Mouse (Mus musculus): Measurements from ENCODE around the gene Asna1. TPM values are rescaled to one million over a fixed set of nuclear protein-coding genes. Genes with fewer than 3 reads are reported as not detected.

Asna1 gene
- polyA plus RNA-seq, 1 experiment from 2014 or later = 159 TPM

GRCm38 (mm10) chr8:84994375-84994774, 30.7 kb downstream of the Asna1 start:
- POLR2A ChIA-PET = interaction anchor here (1.4 kb wide), 1 partner anchor 19 kb away, joined by 6 read pairs; no protein-coding TSS in a partner anchor
- in situ Hi-C loops (cut with MboI; ENCODE audit: low pct_unique_long_range_greater_than_20kb) = no loop called here
- ATAC-seq = no peak

GRCm38 (mm10) chr8:84990836-84991235, 34.2 kb downstream of the Asna1 start:
- DNase-seq (ENCODE audit: low read depth, low spot score) = no peak
- ChIA-PET CTCF (interaction anchor here (1.5 to 8.7 kb wide), 3 partner anchors 10 to 27 kb away, joined by 4 to 351 read pairs (median 5); partner anchors contain the start of genes Gm49661, Junb, Prdx2 and Rnaseh2a), POLR2A (interaction anchor here (0.5 to 10.0 kb wide), 5 partner anchors 14 to 333 kb away, joined by 4 to 225 read pairs (median 6); partner anchors contain the start of genes Junb, Prdx2 and Rnaseh2a)
- peak; percentile 7 for ATAC-seq
- TF ChIP-seq CTCF (IDR thresholded peaks at IDR 0.05) = no peak
- in situ Hi-C loops (cut with MboI; ENCODE audit: low pct_unique_long_range_greater_than_20kb) = no loop called here
- no peaks in the 10 kb centered on the region for H3K27me3 ChIP-seq

More at GRCm38 (mm10) chr8:84994375-84994774, 30.7 kb downstream of the Asna1 start:
- DNase-seq (ENCODE audit: low read depth, low spot score) = no peak
- no peaks in the 10 kb centered on the region for H3K27me3 ChIP-seq
- CTCF ChIA-PET = interaction anchor here (1.3 to 8.7 kb wide), 2 partner anchors 19 to 27 kb away, joined by 3 to 351 read pairs; partner anchors contain the start of genes Gm49661, Junb, Prdx2 and Rnaseh2a
- TF ChIP-seq CTCF (IDR thresholded peaks at IDR 0.05) = no peak

DNA sequence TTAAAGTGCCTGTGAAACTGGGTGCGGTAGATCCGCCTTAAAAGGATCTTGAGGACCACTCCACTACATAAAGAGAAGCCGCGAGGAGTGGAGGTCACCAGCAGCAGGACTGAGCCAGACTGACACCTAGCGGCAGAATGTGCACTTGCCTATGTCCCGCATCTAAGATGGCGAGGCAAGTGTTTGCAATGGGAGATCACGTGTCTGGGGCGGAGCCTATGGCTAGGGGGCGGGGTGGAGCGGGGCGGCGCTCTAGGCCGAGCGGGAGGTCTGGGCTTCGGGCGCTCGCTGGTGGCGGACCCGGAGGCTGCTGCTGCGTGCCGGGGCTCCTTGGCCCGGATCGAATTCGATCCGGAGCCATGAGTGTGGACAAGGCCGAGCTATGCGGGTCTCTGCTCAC, 34.7 kb downstream of the Asna1 start, which contains the start of gene Hook2:
Hook2 (plus strand) TSS at position 255 of the 400 bp plus-strand sequence.
- no peaks in the 10 kb centered on the region for H3K27me3 ChIP-seq
- in situ Hi-C loops (cut with MboI; ENCODE audit: low pct_unique_long_range_greater_than_20kb) = no loop called here
- no peak for DNase-seq (ENCODE audit: low read depth, low spot score)
- no peak for TF ChIP-seq CTCF (IDR thresholded peaks at IDR 0.05)
- ChIA-PET CTCF (interaction anchor here (0.7 to 8.7 kb wide), 11 partner anchors 8 to 83 kb away, joined by 3 to 351 read pairs (median 3); partner anchors contain the start of genes Dnase2a, Gm49661, Junb and Prdx2), POLR2A (interaction anchor here (0.6 to 10.0 kb wide), 6 partner anchors 13 to 163 kb away, joined by 3 to 225 read pairs (median 7); partner anchors contain the start of genes Junb, Prdx2 and Rnaseh2a)
- ATAC-seq = peak; percentile 72

- POLR2A ChIA-PET = interaction anchor here (0.6 to 10.0 kb wide), 6 partner anchors 13 to 80 kb away, joined by 3 to 225 read pairs (median 5); partner anchors contain the start of genes Junb, Prdx2, Rnaseh2a and Tnpo2
- no peak for DNase-seq (ENCODE audit: low read depth, low spot score)
- ATAC-seq = peak; percentile 58
- in situ Hi-C loops (cut with MboI; ENCODE audit: low pct_unique_long_range_greater_than_20kb) = loop anchor here (10.0 kb wide), 2 partner anchors 325 to 785 kb away; partner anchors contain the start of gene Ier2
- no peaks in the 10 kb centered on the region for H3K27me3 ChIP-seq
- CTCF ChIA-PET = interaction anchor here (0.7 to 8.7 kb wide), 13 partner anchors 9 to 93 kb away, joined by 3 to 351 read pairs (median 3); partner anchors contain the start of genes Dnase2a, Gm49661, Junb and Man2b1
- TF ChIP-seq CTCF (IDR thresholded peaks at IDR 0.05) = no peak
Measured at GRCm38 (mm10) chr8:84989810-84990209, 35.3 kb downstream of the Asna1 start.

GRCm38 (mm10) chr8:84989311-84989731, 35.8 kb downstream of the Asna1 start:
- ATAC-seq (peak; percentile 19), DNase-seq (ENCODE audit: low read depth, low spot score) (no peak)
- no peak for TF ChIP-seq CTCF (IDR thresholded peaks at IDR 0.05)
- in situ Hi-C loops (cut with MboI; ENCODE audit: low pct_unique_long_range_greater_than_20kb) = loop anchor here (10.0 kb wide), 2 partner anchors 325 to 785 kb away; partner anchors contain the start of gene Ier2
- CTCF ChIA-PET = interaction anchor here (0.8 to 8.7 kb wide), 11 partner anchors 9 to 94 kb away, joined by 3 to 351 read pairs (median 3); partner anchors contain the start of genes Dnase2a, Gm49661, Junb and Man2b1
- H3K27me3 ChIP-seq = no peaks in the 10 kb centered on the region
- POLR2A ChIA-PET = interaction anchor here (0.6 to 10.0 kb wide), 6 partner anchors 12 to 48 kb away, joined by 3 to 225 read pairs (median 7); partner anchors contain the start of genes Junb, Prdx2, Rnaseh2a and Tnpo2

- no peak for DNase-seq (ENCODE audit: low read depth, low spot score)
- POLR2A ChIA-PET = interaction anchor here (1.1 to 10.0 kb wide), 2 partner anchors 11 to 18 kb away, joined by 5 to 225 read pairs; partner anchors contain the start of genes Junb and Rnaseh2a
- CTCF ChIA-PET = interaction anchor here (0.9 to 8.7 kb wide), 2 partner anchors 10 to 13 kb away, joined by 3 to 351 read pairs; partner anchors contain the start of genes Gm49661, Junb, Prdx2 and Rnaseh2a
- TF ChIP-seq CTCF (IDR thresholded peaks at IDR 0.05) = no peak
- no peaks in the 10 kb centered on the region for H3K27me3 ChIP-seq
- no peak for ATAC-seq
- in situ Hi-C loops (cut with MboI; ENCODE audit: low pct_unique_long_range_greater_than_20kb) = loop anchor here (10.0 kb wide), 2 partner anchors 323 to 783 kb away; partner anchors contain the start of gene Ier2
Measured at GRCm38 (mm10) chr8:84987903-84988302, 37.2 kb downstream of the Asna1 start.

DNA sequence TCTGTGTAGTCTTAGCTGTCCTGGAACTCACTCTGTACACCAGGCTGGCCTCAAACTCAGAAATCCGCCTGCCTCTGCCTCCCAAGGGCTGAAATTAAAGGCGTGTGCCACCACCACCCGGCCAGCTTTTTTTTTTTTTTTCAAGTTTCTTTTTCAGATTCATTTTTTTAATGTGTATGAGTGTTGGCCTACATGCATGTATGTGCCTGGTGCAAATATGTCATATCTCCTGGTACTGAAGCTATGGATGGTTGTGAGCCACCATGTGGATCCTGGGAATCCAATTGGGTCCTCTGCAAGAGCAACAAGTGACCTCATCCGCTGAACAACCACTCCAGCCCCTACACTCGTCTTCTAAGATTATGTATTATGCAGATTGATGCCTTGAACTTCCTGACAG, 37.7 kb downstream of the Asna1 start:
- POLR2A ChIA-PET = interaction anchor here (1.1 to 10.0 kb wide), 2 partner anchors 10 to 17 kb away, joined by 5 to 225 read pairs; partner anchors contain the start of genes Junb and Rnaseh2a
- CTCF ChIA-PET = interaction anchor here (8.7 kb wide), 1 partner anchor 12 kb away, joined by 351 read pairs; the partner anchor contains the start of genes Gm49661, Junb, Prdx2 and Rnaseh2a
- no peak for ATAC-seq
- no peaks in the 10 kb centered on the region for H3K27me3 ChIP-seq
- DNase-seq (ENCODE audit: low read depth, low spot score) = no peak
- in situ Hi-C loops (cut with MboI; ENCODE audit: low pct_unique_long_range_greater_than_20kb) = loop anchor here (10.0 kb wide), 2 partner anchors 323 to 783 kb away; partner anchors contain the start of gene Ier2
- TF ChIP-seq CTCF (IDR thresholded peaks at IDR 0.05) = no peak

DNA sequence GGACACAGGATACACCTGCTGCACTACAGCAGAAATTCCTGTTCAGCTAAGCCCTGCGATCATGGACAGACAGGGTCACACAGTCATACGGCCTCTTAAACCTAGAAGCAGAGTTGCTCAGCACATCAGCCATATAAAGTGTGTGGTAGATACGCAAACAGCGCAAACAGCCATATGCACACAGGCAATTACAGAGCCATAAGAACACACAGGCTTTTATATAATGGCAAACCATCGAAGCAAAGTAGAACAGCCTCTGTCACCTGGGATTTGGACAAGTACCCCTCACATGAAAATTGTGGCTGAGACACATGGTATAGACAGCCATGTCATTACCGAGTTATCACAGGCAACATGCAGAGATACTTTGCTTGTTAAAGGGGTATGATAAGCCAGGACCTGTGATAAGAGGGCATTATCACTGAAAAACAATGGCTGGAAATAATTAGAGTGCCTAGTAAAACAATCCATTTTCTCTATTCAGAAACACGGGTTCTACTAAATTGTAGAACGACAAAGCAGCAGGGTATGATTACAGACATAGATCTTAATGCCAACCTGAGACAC, 38.6 kb downstream of the Asna1 start:
- no peak for ATAC-seq
- H3K27me3 ChIP-seq = no peaks in the 10 kb centered on the region
- DNase-seq (ENCODE audit: low read depth, low spot score) = no peak
- ChIA-PET POLR2A (interaction anchor here (10.0 kb wide), 1 partner anchor 10 kb away, joined by 225 read pairs; the partner anchor contains the start of gene Junb), CTCF (interaction anchor here (8.7 kb wide), 1 partner anchor 11 kb away, joined by 351 read pairs; the partner anchor contains the start of genes Gm49661, Junb, Prdx2 and Rnaseh2a)
- TF ChIP-seq CTCF (IDR thresholded peaks at IDR 0.05) = no peak
- in situ Hi-C loops (cut with MboI; ENCODE audit: low pct_unique_long_range_greater_than_20kb) = loop anchor here (10.0 kb wide), 2 partner anchors 322 to 782 kb away; partner anchors contain the start of gene Ier2

DNA sequence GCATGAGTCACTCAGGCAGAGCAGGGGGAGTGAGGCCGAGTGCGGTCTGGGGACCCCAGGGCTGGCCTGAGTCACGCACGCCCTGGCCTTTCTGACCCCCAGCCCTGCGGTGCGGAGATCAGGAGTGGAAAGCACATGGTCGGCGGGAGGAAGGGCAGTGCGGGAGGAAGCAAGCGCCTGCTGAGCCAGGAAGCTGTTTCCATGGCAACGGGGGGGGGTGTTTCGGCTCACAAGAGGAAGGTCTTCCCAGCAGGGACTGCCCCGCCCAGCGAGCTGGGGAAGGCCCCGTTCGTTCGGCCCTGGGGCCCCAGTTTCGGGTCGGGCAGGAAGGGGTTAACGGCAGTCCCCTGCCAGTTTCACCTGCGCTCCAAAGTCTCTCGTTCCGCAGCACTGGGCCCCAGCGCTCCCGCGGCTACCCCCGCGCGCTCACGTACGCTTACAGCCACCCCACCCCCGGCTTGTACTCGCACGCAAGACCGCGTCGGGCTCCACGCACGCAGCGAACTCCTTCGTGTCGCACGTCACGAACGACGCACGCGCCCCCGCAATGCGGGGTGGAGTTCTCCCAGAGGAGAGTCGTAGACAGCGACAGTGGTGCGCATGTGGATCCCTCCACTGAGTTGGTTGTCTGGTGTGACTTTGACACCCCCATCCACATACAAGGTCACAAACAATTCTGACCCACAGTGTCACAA, 39.2 kb downstream of the Asna1 start:
- ATAC-seq (peak; percentile 11), DNase-seq (ENCODE audit: low read depth, low spot score) (no peak)
- no peaks in the 10 kb centered on the region for H3K27me3 ChIP-seq
- no peak for TF ChIP-seq CTCF (IDR thresholded peaks at IDR 0.05)
- in situ Hi-C loops (cut with MboI; ENCODE audit: low pct_unique_long_range_greater_than_20kb) = loop anchor here (10.0 kb wide), 2 partner anchors 321 to 781 kb away; partner anchors contain the start of gene Ier2
- POLR2A ChIA-PET = interaction anchor here (1.0 to 10.0 kb wide), 2 partner anchors 9 to 18 kb away, joined by 3 to 225 read pairs; partner anchors contain the start of gene Junb
- CTCF ChIA-PET = interaction anchor here (2.8 to 8.7 kb wide), 2 partner anchors 10 to 11 kb away, joined by 24 to 351 read pairs; partner anchors contain the start of genes Gm49661, Junb, Prdx2 and Rnaseh2a

All from Patski (cell line).